Mouse (Mus musculus) CH12.LX (cell line): ENCODE results near the gene 0610010F05Rik. TPM values are rescaled to one million over a fixed set of nuclear protein-coding genes. Genes with fewer than 3 reads are reported as not detected.
A peak's percentile ranks its signal among the peaks of the same experiment; 100 is the strongest.

Experiments
- DNase-seq: peaks from one replicate; pipeline ENCODE4 v3.0.0-alpha.2; 2013; ENCODE audit errors: extremely low read depth
- H3K27ac ChIP-seq: 2 replicates; pipeline ENCODE4 v1.5.1; 2012; ENCODE audit warnings: low read depth, mild to moderate bottlenecking, control low read depth, moderate library complexity; ENCODE audit not compliant: insufficient read depth
- H3K27me3 ChIP-seq: replicated peaks from 2 replicates; pipeline ENCODE3; 2012; ENCODE audit warnings: inconsistent platforms
- H3K36me3 ChIP-seq, 2 experiments: replicated peaks in 1 of 2; 2 replicates each; pipeline versions ENCODE3 to v1.6.1; 2012; ENCODE audit warnings: inconsistent platforms in 1 of 2, low read length in 1 of 2, mild to moderate bottlenecking in 1 of 2, mixed read lengths in 1 of 2, moderate library complexity in 1 of 2; ENCODE audit not compliant: control insufficient read depth in 1 of 2, insufficient read depth in 1 of 2
- H3K4me1 ChIP-seq, 2 experiments: 2 replicates each; pipeline ENCODE4 v1.6.1; 2012; ENCODE audit warnings: inconsistent platforms in 1 of 2, moderate library complexity in 1 of 2; ENCODE audit not compliant: insufficient read depth in 2 of 2, control insufficient read depth in 1 of 2
- H3K4me2 ChIP-seq: 2 replicates; pipeline ENCODE4 v1.6.1; 2012; ENCODE audit warnings: low read depth, mild to moderate bottlenecking, control low read depth; ENCODE audit not compliant: poor library complexity, insufficient read depth, severe bottlenecking
- H3K4me3 ChIP-seq, 3 experiments: fragments of 150-350 bp in 1 of 3; sonication (generic) in 1 of 3; replicated peaks in 1 of 3; 2 replicates each; pipeline versions ENCODE3 to v1.5.1; 2011 to 2012; ENCODE audit warnings: low read depth in 2 of 3, low read length in 2 of 3, mild to moderate bottlenecking in 2 of 3, moderate library complexity in 2 of 3, control low read depth in 1 of 3, improper control_type of control experiment in 1 of 3, inconsistent platforms in 1 of 3, mixed read lengths in 1 of 3; ENCODE audit not compliant: poor library complexity in 1 of 3
- H3K79me2 ChIP-seq: replicated peaks from 2 replicates; pipeline ENCODE4 v1.6.1; 2012; ENCODE audit warnings: mild to moderate bottlenecking, moderate library complexity; ENCODE audit not compliant: control insufficient read depth, poor library complexity, insufficient read depth, severe bottlenecking; ENCODE audit errors: extremely low read depth
- H3K9ac ChIP-seq: 2 replicates; pipeline ENCODE4 v1.6.1; 2012; ENCODE audit warnings: low read depth, mild to moderate bottlenecking, control low read depth, moderate library complexity; ENCODE audit not compliant: insufficient read depth
- H3K9me3 ChIP-seq: replicated peaks from 2 replicates; pipeline ENCODE3; 2012; ENCODE audit warnings: low read length, inconsistent platforms, mixed read lengths
- CHD2 ChIP-seq: IDR thresholded peaks from 2 replicates; pipeline ENCODE4 v1.6.1; 2011; ENCODE audit warnings: low read length, improper control_type of control experiment
- CTCF ChIP-seq, 2 experiments: IDR thresholded peaks in 1 of 2; conservative IDR thresholded peaks in 1 of 2; 2 replicates each; pipeline ENCODE4 v1.5.1; 2011 to 2012; ENCODE audit warnings: low read depth in 2 of 2, low read length in 2 of 2, improper control_type of control experiment in 1 of 2, inconsistent platforms in 1 of 2, mild to moderate bottlenecking in 1 of 2, moderate library complexity in 1 of 2
- ELF1 ChIP-seq: IDR thresholded peaks from 2 replicates; pipeline ENCODE4 v1.6.1; 2014; ENCODE audit warnings: low read depth, mild to moderate bottlenecking, inconsistent platforms, low read length, improper control_type of control experiment
- EP300 ChIP-seq: IDR thresholded peaks from 2 replicates; pipeline ENCODE4 v1.6.1; 2011; ENCODE audit warnings: low read length, improper control_type of control experiment
- ETS1 ChIP-seq: conservative IDR thresholded peaks from 2 replicates; pipeline ENCODE4 v1.6.1; 2012; ENCODE audit warnings: low read depth, mild to moderate bottlenecking, inconsistent platforms, low read length, improper control_type of control experiment, moderate library complexity
- GABPA ChIP-seq: IDR thresholded peaks from 2 replicates; pipeline ENCODE4 v1.6.1; 2012; ENCODE audit warnings: low read depth, low read length, improper control_type of control experiment, inconsistent platforms; ENCODE audit not compliant: insufficient replicate concordance
- HCFC1 ChIP-seq: IDR thresholded peaks from 2 replicates; pipeline ENCODE4 v1.6.1; 2012; ENCODE audit warnings: low read depth, mild to moderate bottlenecking, inconsistent platforms, low read length, improper control_type of control experiment
- IRF4 ChIP-seq: IDR thresholded peaks from 2 replicates; pipeline ENCODE4 v1.6.1; 2014; ENCODE audit warnings: low read depth, mild to moderate bottlenecking, inconsistent platforms, low read length, improper control_type of control experiment
- JUN ChIP-seq: IDR thresholded peaks from 2 replicates; pipeline ENCODE4 v1.6.1; 2011; ENCODE audit warnings: low read depth, mild to moderate bottlenecking, low read length, improper control_type of control experiment, moderate library complexity; ENCODE audit not compliant: insufficient read depth
- MAFK ChIP-seq: IDR thresholded peaks from 2 replicates; pipeline ENCODE4 v1.6.1; 2011; ENCODE audit warnings: low read length, improper control_type of control experiment; ENCODE audit not compliant: insufficient replicate concordance
- MAX ChIP-seq: IDR thresholded peaks from 2 replicates; pipeline ENCODE4 v1.6.1; 2011; ENCODE audit warnings: low read length, improper control_type of control experiment
- MAZ ChIP-seq: IDR thresholded peaks from 2 replicates; pipeline ENCODE4 v1.6.1; 2012; ENCODE audit warnings: low read depth, mild to moderate bottlenecking, inconsistent platforms, low read length, improper control_type of control experiment, moderate library complexity
- MEF2A ChIP-seq: IDR thresholded peaks from 2 replicates; pipeline ENCODE4 v1.6.1; 2014; ENCODE audit warnings: low read depth, mild to moderate bottlenecking, inconsistent platforms, low read length, improper control_type of control experiment, borderline replicate concordance
- NELFE ChIP-seq: IDR thresholded peaks from 2 replicates; pipeline ENCODE4 v1.6.1; 2011; ENCODE audit warnings: low read depth, low read length, improper control_type of control experiment
- NRF1 ChIP-seq: IDR thresholded peaks from 2 replicates; pipeline ENCODE4 v1.6.1; 2014; ENCODE audit warnings: low read depth, mild to moderate bottlenecking, inconsistent platforms, low read length, improper control_type of control experiment, moderate library complexity
- PAX5 ChIP-seq: IDR thresholded peaks from 2 replicates; pipeline ENCODE4 v1.6.1; 2012; ENCODE audit warnings: low read length, inconsistent platforms, mixed read lengths
- POLR2A ChIP-seq: IDR thresholded peaks from 2 replicates; pipeline ENCODE4 v1.6.1; 2011; ENCODE audit warnings: low read depth, mild to moderate bottlenecking, improper control_type of control experiment, low read length
- RAD21 ChIP-seq: IDR thresholded peaks from 2 replicates; pipeline ENCODE4 v1.6.1; 2011; ENCODE audit warnings: low read depth, mild to moderate bottlenecking, low read length, improper control_type of control experiment, moderate library complexity
- RCOR1 ChIP-seq: conservative IDR thresholded peaks from 2 replicates; pipeline ENCODE4 v1.6.1; 2012; ENCODE audit warnings: low read depth, mild to moderate bottlenecking, inconsistent platforms, low read length, improper control_type of control experiment
- SIN3A ChIP-seq: IDR thresholded peaks from 2 replicates; pipeline ENCODE4 v1.6.1; 2012; ENCODE audit warnings: low read length, improper control_type of control experiment, inconsistent platforms
- SMC3 ChIP-seq: IDR thresholded peaks from 2 replicates; pipeline ENCODE4 v1.6.1; 2011; ENCODE audit warnings: low read depth, low read length, improper control_type of control experiment
- TBP ChIP-seq: conservative IDR thresholded peaks from 2 replicates; pipeline ENCODE4 v1.6.1; 2011; ENCODE audit warnings: low read depth, low read length, improper control_type of control experiment
- TCF12 ChIP-seq: IDR thresholded peaks from 2 replicates; pipeline ENCODE4 v1.6.1; 2014; ENCODE audit warnings: low read depth, mild to moderate bottlenecking, inconsistent platforms, low read length, improper control_type of control experiment
- UBTF ChIP-seq: IDR thresholded peaks from 2 replicates; pipeline ENCODE4 v1.6.1; 2012; ENCODE audit warnings: low read depth, mild to moderate bottlenecking, inconsistent platforms, low read length, improper control_type of control experiment, moderate library complexity
- USF1 ChIP-seq: IDR thresholded peaks from 2 replicates; pipeline ENCODE4 v1.6.1; 2014; ENCODE audit warnings: low read depth, mild to moderate bottlenecking, inconsistent platforms, low read length, improper control_type of control experiment
- USF2 ChIP-seq: conservative IDR thresholded peaks from 2 replicates; pipeline ENCODE4 v1.6.1; 2011; ENCODE audit warnings: low read depth, low read length, improper control_type of control experiment
- ZC3H11A ChIP-seq: IDR thresholded peaks from 2 replicates; pipeline ENCODE4 v1.6.1; 2012; ENCODE audit warnings: low read depth, mild to moderate bottlenecking, inconsistent platforms, low read length, improper control_type of control experiment
- ZMIZ1 ChIP-seq: IDR thresholded peaks from 2 replicates; pipeline ENCODE4 v1.6.1; 2012; ENCODE audit warnings: low read depth, mild to moderate bottlenecking, inconsistent platforms, low read length, improper control_type of control experiment
- ZNF384 ChIP-seq: IDR thresholded peaks from 2 replicates; pipeline ENCODE4 v1.6.1; 2012; ENCODE audit warnings: low read depth, low read length, improper control_type of control experiment, inconsistent platforms
- dilution Hi-C: fragments of 300-500 bp; cut with MboI; formaldehyde crosslinking; loops from 2 replicates; pipeline ENCODE4 v1.14.3; 2020; ENCODE audit warnings: low sequenced_read_pairs; ENCODE audit not compliant: extremely low pct_unique_long_range_greater_than_20kb, extremely low pct_ligation_motif_present
- in situ Hi-C: fragments of 300-500 bp; cut with MboI; formaldehyde crosslinking; loops from 3 replicates; pipeline ENCODE4 v1.14.3; 2019; ENCODE audit warnings: low sequenced_read_pairs, low pct_ligation_motif_present, low pct_unique_long_range_greater_than_20kb, mixed read lengths
- polyA plus RNA-seq: library from polyadenylated mRNA; unstranded; fragments of >175 nt; gene quantifications from 2 replicates; pipeline ENCODE4 v1.2.1, GENCODE M21; 2012; ENCODE audit warnings: low read depth; ENCODE audit not compliant: insufficient read length
- total RNA-seq, 2 experiments: library from RNA; depleted of rRNA; stranded (reverse); fragments of 300-350 nt in 1 of 2; fragments of >200 nt in 1 of 2; gene quantifications; 2 replicates each; pipeline ENCODE4 v1.2.3; 2012 to 2014

The 0610010F05Rik gene
- total and polyA plus RNA-seq, 3 experiments, result 11.6 to 18.7 (median 16.4) TPM

GRCm38 (mm10) chr11:23679044-23679642, 45.7 kb upstream of the 0610010F05Rik start:
- peak; percentile 89 for DNase-seq
- Histone ChIP-seq H3K4me3 (no peak overlapping the region), H3K79me2 (peaks cover 6% of the 10 kb centered on the region; the same call in 1 of the 2 replicates), H3K9ac (no peak overlapping the region), H3K9me3 (no peaks in the 10 kb centered on the region), H3K36me3 (peaks cover 65 to 92% of the 10 kb centered on the region in 2 experiments), H3K27ac (no peak overlapping the region), H3K27me3 (no peaks in the 10 kb centered on the region), H3K4me1 (peaks cover 3 to 31% of the 10 kb centered on the region in 2 experiments; a peak in 3 of 4 replicates), H3K4me2 (no peak overlapping the region)
- no peak for TF ChIP-seq NELFE
- no peak for TF ChIP-seq TCF12
- peak; percentile 97 for TF ChIP-seq RAD21
- no peak for TF ChIP-seq GABPA
- TF ChIP-seq MAX, result no peak
- no peak for TF ChIP-seq ZMIZ1
- no peak for TF ChIP-seq UBTF
- TF ChIP-seq SIN3A, result no peak
- no peak for TF ChIP-seq MEF2A
- no peak for TF ChIP-seq HCFC1
- TF ChIP-seq EP300, result no peak
- no peak for TF ChIP-seq JUN
- TF ChIP-seq POLR2A, result no peak
- TF ChIP-seq TBP, result no peak
- TF ChIP-seq CTCF (conservative IDR thresholded peaks at IDR 0.05 in 1 of 2, IDR thresholded peaks at IDR 0.05 in 1 of 2; ENCODE audit: low read depth in 2 of 2, low read length in 2 of 2), result peak; percentile 89 to 94
- TF ChIP-seq SMC3, result peak; percentile 92
- no peak for TF ChIP-seq MAZ
- no peak for TF ChIP-seq CHD2
- no peak for TF ChIP-seq NRF1
- TF ChIP-seq ZC3H11A, result peak; percentile 71
- TF ChIP-seq USF2, result no peak
- no peak for TF ChIP-seq ELF1
- TF ChIP-seq PAX5, result no peak
- TF ChIP-seq RCOR1, result no peak
- TF ChIP-seq IRF4, result no peak
- no peak for TF ChIP-seq MAFK
- no peak for TF ChIP-seq ETS1
- peak; percentile 81 for TF ChIP-seq ZNF384
- no peak for TF ChIP-seq USF1
- dilution Hi-C loops, result no loop called here
- in situ Hi-C loops, result loop anchor here (25.0 kb wide), 1 partner anchor 183 kb away; no protein-coding TSS in a partner anchor
